Mouse (Mus musculus) limb, embryonic 12.5 days (tissue): ENCODE measurements at regions not wholly inside any gene's neighbourhood (a gene's known extent, or its start where the extent isn't known, plus 50 kb on each side); places are given as distances from the start of the nearest gene placed in this dataset.

Experiments used
- ATAC-seq: fragments of 200-750 bp; cut with Nextera tagmentation; 2 replicates; pipeline ENCODE4 v1.8.0; 2017; ENCODE audit warnings: low read depth, moderate TSS enrichment; ENCODE audit not compliant: insufficient number of reproducible peaks, insufficient read depth, low FRiP score, low TSS enrichment
- H3K27ac ChIP-seq: fragments of 300-500 bp; sonication (generic); 2 replicates; pipeline ENCODE4 v1.5.1; 2016; ENCODE audit warnings: mild to moderate bottlenecking, moderate library complexity
- H3K27me3 ChIP-seq: fragments of 300-500 bp; sonication (generic); 2 replicates; pipeline ENCODE4 v1.6.1; 2016; ENCODE audit warnings: mild to moderate bottlenecking, moderate library complexity
- H3K36me3 ChIP-seq: fragments of 300-500 bp; sonication (generic); 2 replicates; pipeline ENCODE4 v1.6.1; 2016; ENCODE audit warnings: mild to moderate bottlenecking, moderate library complexity
- H3K4me1 ChIP-seq: fragments of 300-500 bp; sonication (generic); replicated peaks from 2 replicates; pipeline ENCODE4 v1.6.1; 2016
- H3K4me2 ChIP-seq: fragments of 300-500 bp; sonication (generic); 2 replicates; pipeline ENCODE4 v1.6.1; 2016; ENCODE audit warnings: mild to moderate bottlenecking, moderate library complexity
- H3K4me3 ChIP-seq: fragments of 300-500 bp; sonication (generic); replicated peaks from 2 replicates; pipeline ENCODE4 v1.5.1; 2016; ENCODE audit warnings: mild to moderate bottlenecking
- H3K9ac ChIP-seq: fragments of 300-500 bp; sonication (generic); replicated peaks from 2 replicates; pipeline ENCODE4 v1.6.1; 2016; ENCODE audit warnings: mild to moderate bottlenecking, moderate library complexity
- H3K9me3 ChIP-seq: fragments of 300-500 bp; sonication (generic); 2 replicates; pipeline ENCODE4 v1.6.1; 2016; ENCODE audit warnings: mild to moderate bottlenecking, moderate library complexity
- WGBS: fragments of 180-500 bp; shearing (Covaris S2); methylation state at CpG from one replicate; pipeline ENCODE4 v1.1.7; 2016; 5-methylcytosine and 5-hydroxymethylcytosine counted together

DNA sequence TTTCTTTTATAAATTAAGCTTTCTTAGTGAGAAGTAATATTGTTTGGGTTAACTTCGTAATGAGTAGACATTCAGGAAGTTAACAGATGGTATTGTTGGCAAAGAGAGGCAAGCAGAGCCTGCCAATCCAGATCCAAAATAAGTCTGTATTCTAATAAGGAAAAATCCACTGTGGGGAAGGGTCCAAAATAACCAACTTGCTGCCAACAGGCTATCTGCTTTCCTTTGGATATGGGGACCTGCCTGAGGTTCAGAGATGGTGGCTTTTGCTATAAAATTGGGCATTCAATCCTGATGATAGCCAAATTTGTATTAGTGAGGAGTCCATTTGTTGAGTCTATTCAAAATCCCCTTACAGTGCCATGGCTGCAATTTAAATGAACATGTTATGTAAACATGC is 300.1 kb downstream of the Otol1 start:
- H3K36me3 ChIP-seq = no peaks in the 10 kb centered on the region
- no peak overlapping the region for H3K27ac ChIP-seq
- no peak overlapping the region for H3K4me2 ChIP-seq
- 87% methylated on average over 1 of the region's 1 CpGs for WGBS
- no peak overlapping the region for H3K4me3 ChIP-seq
- H3K4me1 ChIP-seq = no peaks in the 10 kb centered on the region
- H3K9ac ChIP-seq = no peak overlapping the region
- ATAC-seq = no peak
- H3K9me3 ChIP-seq = no peaks in the 10 kb centered on the region
- no peaks in the 10 kb centered on the region; the same call in 1 of the 2 replicates for H3K27me3 ChIP-seq

DNA sequence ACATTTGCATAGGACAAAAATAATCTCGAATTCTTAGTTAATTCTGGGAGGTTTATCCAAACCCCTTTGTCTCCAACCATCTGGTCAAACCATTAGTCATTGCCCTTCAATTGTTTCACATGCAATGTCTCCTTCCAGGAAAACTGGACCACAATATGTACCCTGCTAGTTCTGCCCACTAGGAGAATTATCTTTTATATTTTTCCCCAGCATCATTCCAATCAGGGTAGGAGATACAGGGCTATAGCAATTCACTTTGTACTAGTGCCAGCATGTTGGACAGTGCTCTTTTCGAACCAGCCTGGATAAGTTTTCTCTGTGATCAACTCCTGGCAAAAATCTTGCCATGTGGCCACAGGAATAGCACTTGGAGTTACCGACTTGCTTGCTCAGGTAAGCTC is 300.6 kb downstream of the Otol1 start:
- Histone ChIP-seq H3K27me3 (no peaks in the 10 kb centered on the region; the same call in 1 of the 2 replicates), H3K4me1 (no peaks in the 10 kb centered on the region; the same call in 1 of the 2 replicates), H3K9me3 (no peaks in the 10 kb centered on the region), H3K4me3 (no peak overlapping the region), H3K36me3 (no peaks in the 10 kb centered on the region), H3K27ac (no peak overlapping the region), H3K4me2 (no peak overlapping the region), H3K9ac (no peak overlapping the region)
- WGBS = 80% methylated on average over 3 of the region's 3 CpGs
- ATAC-seq = no peak

DNA sequence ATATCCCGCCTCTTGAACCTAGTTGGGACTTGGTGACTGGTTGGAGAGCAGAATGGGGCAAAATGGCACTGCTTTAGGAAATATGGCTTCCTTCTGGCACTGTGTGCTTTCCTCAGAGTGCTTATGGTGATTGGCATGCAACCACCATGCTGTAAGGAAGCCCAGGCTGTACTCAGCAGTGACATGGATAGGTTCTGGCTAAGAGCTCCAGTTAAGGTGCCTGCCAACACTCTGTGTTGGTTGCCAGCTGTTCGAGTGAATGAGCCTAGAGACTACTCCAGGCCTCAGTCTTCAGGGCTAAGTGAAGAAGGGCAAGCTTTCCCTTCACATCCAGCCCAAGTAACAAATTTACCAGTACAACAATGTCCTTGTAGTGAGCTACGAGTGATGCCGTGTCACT is 301.9 kb downstream of the Otol1 start:
- Histone ChIP-seq H3K27me3 (no peaks in the 10 kb centered on the region; the same call in 1 of the 2 replicates), H3K36me3 (no peaks in the 10 kb centered on the region), H3K27ac (no peak overlapping the region), H3K4me1 (no peaks in the 10 kb centered on the region; the same call in 1 of the 2 replicates), H3K4me2 (no peak overlapping the region), H3K4me3 (no peak overlapping the region), H3K9ac (no peak overlapping the region), H3K9me3 (no peaks in the 10 kb centered on the region)
- no peak for ATAC-seq
- 87% methylated on average over 4 of the region's 4 CpGs for WGBS

DNA sequence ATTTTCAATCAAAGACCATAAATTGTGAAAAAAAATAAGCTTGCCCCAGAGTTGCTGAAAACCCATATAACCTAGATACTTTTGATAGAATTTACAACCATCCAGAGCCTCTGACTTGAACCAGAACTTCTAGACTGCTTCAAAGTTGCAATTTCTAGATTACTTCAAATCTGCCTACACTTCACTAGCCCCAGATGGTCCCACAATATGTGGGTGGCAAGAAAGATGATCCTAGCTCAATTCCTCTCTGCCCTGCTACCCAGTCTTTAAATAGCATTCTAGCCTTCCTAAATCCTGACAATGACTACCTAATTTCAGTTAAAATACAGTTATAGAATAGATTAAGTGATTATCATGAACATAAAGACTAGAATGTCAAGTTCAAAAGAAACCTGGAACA is 303.6 kb downstream of the Otol1 start:
- H3K9me3 ChIP-seq = no peaks in the 10 kb centered on the region
- no peak for ATAC-seq
- no peaks in the 10 kb centered on the region for H3K36me3 ChIP-seq
- H3K27me3 ChIP-seq = no peaks in the 10 kb centered on the region; the same call in 1 of the 2 replicates
- no peak overlapping the region for H3K4me2 ChIP-seq
- H3K4me3 ChIP-seq = no peak overlapping the region
- H3K4me1 ChIP-seq = no peaks in the 10 kb centered on the region; the same call in 1 of the 2 replicates
- H3K9ac ChIP-seq = no peak overlapping the region
- no peak overlapping the region for H3K27ac ChIP-seq

DNA sequence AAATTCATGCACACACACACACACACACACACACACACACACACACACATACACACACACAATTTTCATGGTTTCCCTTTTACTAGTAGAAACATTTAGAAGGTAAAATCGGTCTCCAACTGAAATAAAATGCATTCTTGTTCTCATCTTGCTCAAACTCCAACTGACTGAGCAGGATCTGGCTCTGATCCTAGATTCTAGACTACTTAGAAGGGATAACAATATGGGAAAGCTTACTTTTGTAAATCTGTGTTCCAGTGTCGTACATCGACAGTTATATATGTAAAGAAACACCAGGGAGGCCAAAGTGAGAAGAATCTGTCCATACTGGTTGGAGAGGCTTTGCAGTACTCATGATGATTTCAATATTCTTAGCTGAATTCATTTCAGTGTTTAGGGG is 304.6 kb downstream of the Otol1 start:
- Histone ChIP-seq H3K36me3 (no peaks in the 10 kb centered on the region), H3K4me1 (no peaks in the 10 kb centered on the region; the same call in 1 of the 2 replicates), H3K9ac (no peak overlapping the region), H3K27ac (no peak overlapping the region), H3K4me2 (no peak overlapping the region), H3K27me3 (no peaks in the 10 kb centered on the region; the same call in 1 of the 2 replicates), H3K9me3 (no peaks in the 10 kb centered on the region), H3K4me3 (no peak overlapping the region)
- no peak for ATAC-seq
- 77% methylated on average over 3 of the region's 3 CpGs for WGBS

DNA sequence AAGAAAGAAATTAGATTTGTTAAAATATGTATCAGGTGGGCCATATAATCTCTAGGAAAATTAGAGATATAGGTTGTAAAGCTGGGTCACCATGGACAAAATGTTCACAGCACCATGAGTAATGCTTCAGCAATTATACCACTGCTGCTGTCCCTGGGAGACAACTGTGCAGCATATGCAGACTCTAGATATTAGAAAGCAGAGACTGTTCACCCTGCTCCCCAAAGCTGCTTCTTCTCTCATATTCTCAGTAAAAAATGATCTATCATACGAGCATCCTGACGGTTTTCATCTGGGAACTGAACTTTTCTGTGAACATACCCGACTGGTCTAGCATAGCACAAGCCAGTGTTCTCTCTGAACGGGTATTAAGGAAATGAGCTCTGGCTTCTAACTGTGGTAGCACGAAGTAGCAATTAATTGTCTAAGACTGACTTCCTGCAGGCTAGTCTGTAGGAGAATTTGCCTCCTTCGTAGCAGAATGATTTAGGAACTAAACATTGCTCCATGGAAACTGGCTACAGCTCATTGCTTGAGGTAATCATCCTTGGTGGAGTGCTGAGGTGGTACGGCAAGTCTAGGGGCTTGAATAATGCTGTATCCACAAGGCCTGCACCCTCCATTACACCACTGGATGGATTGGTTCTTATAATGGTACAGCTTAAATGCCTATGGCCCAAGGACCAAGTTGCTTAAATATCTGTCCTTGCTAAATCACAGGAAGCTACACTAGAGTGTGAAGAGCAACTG is 305.9 kb downstream of the Otol1 start:
- no peaks in the 10 kb centered on the region for H3K9me3 ChIP-seq
- 37% methylated on average over 7 of the region's 7 CpGs for WGBS
- no peak overlapping the region for H3K9ac ChIP-seq
- no peak overlapping the region for H3K4me3 ChIP-seq
- no peak overlapping the region for H3K27ac ChIP-seq
- no peak overlapping the region for H3K4me2 ChIP-seq
- H3K27me3 ChIP-seq = no peaks in the 10 kb centered on the region; the same call in 1 of the 2 replicates
- H3K36me3 ChIP-seq = no peaks in the 10 kb centered on the region
- H3K4me1 ChIP-seq = no peaks in the 10 kb centered on the region; the same call in 1 of the 2 replicates
- ATAC-seq = no peak; the same call in 1 of the 2 replicates

DNA sequence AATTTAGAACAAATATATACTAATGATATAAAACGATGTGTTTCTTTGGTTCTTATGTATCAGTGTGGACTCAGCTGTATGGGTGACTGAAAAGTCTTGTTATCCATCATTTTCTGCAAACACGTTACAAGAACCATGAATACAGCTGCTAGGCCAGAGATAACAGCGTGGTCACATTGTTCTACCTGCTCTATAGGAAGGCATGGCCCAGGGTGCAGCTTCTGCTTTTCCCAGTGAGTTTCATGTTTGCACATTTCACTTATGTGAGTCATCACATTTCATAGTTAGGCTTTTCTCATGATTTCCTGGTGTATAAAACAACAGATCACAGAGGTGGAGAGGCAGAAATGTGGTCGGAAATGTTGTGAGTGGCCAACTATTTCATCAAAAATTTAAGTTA is 306.8 kb downstream of the Otol1 start:
- H3K4me2 ChIP-seq = no peak overlapping the region
- H3K4me1 ChIP-seq = no peaks in the 10 kb centered on the region; the same call in 1 of the 2 replicates
- H3K36me3 ChIP-seq = no peaks in the 10 kb centered on the region
- no peak for ATAC-seq
- WGBS = 90% methylated on average over 4 of the region's 4 CpGs
- no peak overlapping the region for H3K9ac ChIP-seq
- H3K27me3 ChIP-seq = no peaks in the 10 kb centered on the region; the same call in 1 of the 2 replicates
- H3K9me3 ChIP-seq = no peaks in the 10 kb centered on the region
- H3K4me3 ChIP-seq = no peak overlapping the region
- no peak overlapping the region for H3K27ac ChIP-seq

DNA sequence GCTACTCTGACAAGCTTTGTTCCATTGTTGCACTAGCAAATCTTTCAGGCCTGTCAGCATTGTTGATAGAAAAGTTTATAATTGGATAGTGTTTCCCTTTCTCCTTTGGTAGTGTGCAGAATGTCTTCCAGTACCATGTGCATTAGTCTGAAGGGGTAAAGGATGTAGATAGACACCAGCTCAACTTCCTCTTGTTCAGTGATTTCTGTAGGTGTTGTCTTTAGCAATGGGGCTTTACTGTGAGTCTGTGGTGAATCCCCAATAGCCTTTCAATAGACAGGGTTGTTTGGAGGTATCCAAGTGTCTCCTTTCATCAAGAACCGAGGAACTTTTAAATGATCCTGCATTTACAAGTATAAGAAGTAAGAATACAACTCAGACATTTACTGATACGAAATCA is 311.0 kb downstream of the Otol1 start:
- WGBS = 78% methylated on average over 2 of the region's 2 CpGs
- H3K9me3 ChIP-seq = no peaks in the 10 kb centered on the region
- no peak overlapping the region for H3K9ac ChIP-seq
- no peak overlapping the region for H3K4me3 ChIP-seq
- no peak overlapping the region for H3K4me2 ChIP-seq
- no peaks in the 10 kb centered on the region for H3K4me1 ChIP-seq
- ATAC-seq = no peak
- no peaks in the 10 kb centered on the region for H3K27me3 ChIP-seq
- H3K36me3 ChIP-seq = no peaks in the 10 kb centered on the region
- H3K27ac ChIP-seq = no peak overlapping the region

DNA sequence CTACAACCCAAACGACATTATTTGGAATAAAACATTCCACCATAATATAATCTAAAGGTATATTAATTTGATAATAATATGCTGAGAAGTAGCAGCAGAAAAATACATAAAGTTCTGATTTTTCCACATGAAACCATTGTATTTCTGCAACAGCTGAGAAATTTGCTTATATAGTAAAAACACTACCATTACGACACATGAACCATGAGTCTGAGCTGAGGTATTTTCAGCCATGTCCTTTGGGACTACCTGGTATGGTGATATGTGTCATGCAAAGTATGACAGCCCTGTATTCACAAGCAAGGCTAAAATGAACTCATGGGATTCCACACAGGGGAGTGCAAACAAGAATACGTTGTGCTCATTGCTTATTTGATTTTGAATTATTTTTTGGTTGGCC is 311.7 kb downstream of the Otol1 start:
- H3K27me3 ChIP-seq = no peaks in the 10 kb centered on the region
- no peak overlapping the region for H3K4me2 ChIP-seq
- no peaks in the 10 kb centered on the region for H3K4me1 ChIP-seq
- no peaks in the 10 kb centered on the region for H3K36me3 ChIP-seq
- H3K9ac ChIP-seq = no peak overlapping the region
- no peak overlapping the region for H3K4me3 ChIP-seq
- H3K27ac ChIP-seq = no peak overlapping the region
- ATAC-seq = no peak
- WGBS = 77% methylated on average over 3 of the region's 3 CpGs
- no peaks in the 10 kb centered on the region for H3K9me3 ChIP-seq

DNA sequence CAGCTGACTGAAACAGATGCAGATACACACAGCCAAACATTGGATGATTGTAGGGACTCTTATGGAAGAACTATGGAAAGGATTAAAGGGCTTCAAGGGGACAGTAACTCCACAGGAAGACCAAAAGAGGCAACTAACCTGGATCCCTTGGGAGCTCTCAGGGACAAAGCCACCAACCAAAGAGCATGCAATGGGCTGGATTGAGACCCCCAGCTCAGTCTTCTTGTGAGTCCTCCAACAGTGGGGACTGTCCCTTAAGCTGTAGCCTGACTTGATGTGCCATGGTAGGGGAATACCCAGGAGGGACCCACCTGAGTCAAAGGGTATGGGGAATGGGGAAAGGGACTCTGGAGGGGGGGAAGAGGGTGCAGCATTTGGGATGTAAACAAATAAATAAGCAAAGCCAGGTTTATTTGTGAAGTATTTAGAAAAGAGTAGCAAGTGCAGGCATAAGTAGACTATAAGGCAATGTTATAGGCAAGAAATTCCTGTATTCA is 313.8 kb downstream of the Otol1 start:
- H3K4me2 ChIP-seq = no peak overlapping the region
- no peak overlapping the region for H3K27ac ChIP-seq
- no peak overlapping the region for H3K9ac ChIP-seq
- ATAC-seq = no peak
- H3K4me3 ChIP-seq = no peak overlapping the region
- H3K36me3 ChIP-seq = no peaks in the 10 kb centered on the region
- no peaks in the 10 kb centered on the region for H3K4me1 ChIP-seq
- H3K9me3 ChIP-seq = no peaks in the 10 kb centered on the region
- no peaks in the 10 kb centered on the region for H3K27me3 ChIP-seq

DNA sequence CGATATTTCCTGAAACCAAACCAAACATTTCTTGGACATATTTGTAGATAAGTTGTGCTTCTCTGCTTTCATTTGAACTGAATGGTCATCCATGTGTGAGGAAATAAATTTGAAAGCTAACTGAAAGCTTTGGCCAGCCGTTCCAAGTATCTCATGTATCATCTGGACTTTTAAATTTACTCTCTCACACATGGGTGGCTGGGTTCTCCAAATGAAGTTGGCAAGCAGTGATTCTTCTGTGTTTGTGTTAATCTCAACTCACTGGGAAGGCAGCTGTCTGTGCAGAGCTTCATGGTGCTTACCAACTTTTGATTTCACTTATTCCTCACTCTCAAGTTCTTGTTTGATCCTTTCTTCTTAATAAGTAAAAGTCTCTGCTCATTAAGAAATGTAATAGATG is 317.3 kb downstream of the Otol1 start:
- H3K9me3 ChIP-seq = no peaks in the 10 kb centered on the region
- H3K4me2 ChIP-seq = no peak overlapping the region
- H3K27me3 ChIP-seq = no peaks in the 10 kb centered on the region
- 80% methylated on average over 2 of the region's 2 CpGs for WGBS
- H3K36me3 ChIP-seq = no peaks in the 10 kb centered on the region
- H3K27ac ChIP-seq = no peak overlapping the region
- H3K9ac ChIP-seq = no peak overlapping the region
- H3K4me3 ChIP-seq = no peak overlapping the region
- no peak for ATAC-seq
- no peaks in the 10 kb centered on the region for H3K4me1 ChIP-seq
